Mouse (Mus musculus) liver, embryonic 16.5 days (tissue): Measurements from ENCODE around the gene Cdk14. TPM values are rescaled to one million over a fixed set of nuclear protein-coding genes. Genes with fewer than 3 reads are reported as not detected.

Source experiments
- ATAC-seq: fragments of 200-750 bp; cut with Nextera tagmentation; 2 replicates; pipeline ENCODE4 v1.8.0; 2017; ENCODE audit warnings: low read depth, mild to moderate bottlenecking, moderate number of reproducible peaks, moderate library complexity
- H3K27ac ChIP-seq: fragments of 300-500 bp; sonication (generic); 2 replicates; pipeline ENCODE4 v1.5.1; 2014; ENCODE audit warnings: mild to moderate bottlenecking, low read length
- H3K27me3 ChIP-seq: fragments of 300-500 bp; sonication (generic); 2 replicates; pipeline ENCODE4 v1.6.1; 2014; ENCODE audit warnings: low read depth, low read length, mixed read lengths; ENCODE audit not compliant: control insufficient read depth, insufficient read depth
- H3K36me3 ChIP-seq: fragments of 300-500 bp; sonication (generic); 2 replicates; pipeline ENCODE4 v1.6.1; 2014; ENCODE audit warnings: mild to moderate bottlenecking; ENCODE audit not compliant: control insufficient read depth, insufficient read depth
- H3K4me1 ChIP-seq: fragments of 300-500 bp; sonication (generic); 2 replicates; pipeline ENCODE4 v1.6.1; 2014; ENCODE audit warnings: low read depth, low read length, mixed read lengths; ENCODE audit not compliant: control insufficient read depth
- H3K4me2 ChIP-seq: fragments of 300-500 bp; sonication (generic); 2 replicates; pipeline ENCODE4 v1.6.1; 2014; ENCODE audit warnings: low read depth, low read length, mixed read lengths
- H3K4me3 ChIP-seq: fragments of 300-500 bp; sonication (generic); 2 replicates; pipeline ENCODE4 v1.5.1; 2014; ENCODE audit warnings: low read depth, mild to moderate bottlenecking, low read length
- H3K9ac ChIP-seq: fragments of 300-500 bp; sonication (generic); 2 replicates; pipeline ENCODE4 v1.6.1; 2014; ENCODE audit warnings: low read depth, low read length
- H3K9me3 ChIP-seq: fragments of 300-500 bp; sonication (generic); replicated peaks from 2 replicates; pipeline ENCODE4 v1.6.1; 2016; ENCODE audit warnings: low read length; ENCODE audit not compliant: control insufficient read depth
- WGBS: fragments of 180-500 bp; shearing (Covaris S2); extraction: QIAGEN DNeasy Blood & Tissue Kit; methylation state at CpG from one replicate; pipeline ENCODE4 v1.1.7; 2014; ENCODE audit not compliant: insufficient replicate concordance; 5-methylcytosine and 5-hydroxymethylcytosine counted together
- polyA plus RNA-seq: library from polyadenylated mRNA; unstranded; fragments of >200 nt; fragmentation: Nextera tagmentation; extraction: Ambion mirVana; gene quantifications from 2 replicates; pipeline ENCODE4 v1.2.1, GENCODE M21; 2015

Cdk14 gene
- polyA plus RNA-seq, 1 experiment from 2014 or later: 1.1 TPM

DNA sequence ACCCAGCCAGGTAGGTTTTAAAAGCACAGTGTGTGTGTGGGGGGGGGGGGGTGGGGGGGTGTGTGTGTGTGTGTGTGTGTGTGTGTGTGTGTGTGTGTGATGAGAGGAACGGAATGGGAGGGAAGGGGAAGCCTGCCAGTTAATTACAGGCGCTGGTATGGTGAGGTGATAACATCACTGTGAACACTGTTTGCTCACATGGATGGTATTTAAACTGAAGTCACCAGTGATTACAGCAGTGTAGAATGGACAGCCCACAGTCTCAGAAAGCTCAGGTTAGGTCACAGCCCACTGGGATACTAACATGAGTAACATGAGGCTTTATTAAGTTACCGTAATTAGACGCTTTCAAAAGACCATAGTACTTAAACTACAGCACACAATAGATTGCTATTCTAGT is 129.4 kb downstream of the Cdk14 start:
- Histone ChIP-seq H3K4me1 (no peaks in the 10 kb centered on the region), H3K27me3 (no peaks in the 10 kb centered on the region), H3K9ac (no peak overlapping the region), H3K36me3 (no peaks in the 10 kb centered on the region), H3K9me3 (no peaks in the 10 kb centered on the region), H3K4me3 (no peak overlapping the region), H3K27ac (no peak overlapping the region), H3K4me2 (no peak overlapping the region)
- WGBS: 58% methylated on average over 4 of the region's 4 CpGs
- peak; percentile 21; the same call in 1 of the 2 replicates for ATAC-seq

DNA sequence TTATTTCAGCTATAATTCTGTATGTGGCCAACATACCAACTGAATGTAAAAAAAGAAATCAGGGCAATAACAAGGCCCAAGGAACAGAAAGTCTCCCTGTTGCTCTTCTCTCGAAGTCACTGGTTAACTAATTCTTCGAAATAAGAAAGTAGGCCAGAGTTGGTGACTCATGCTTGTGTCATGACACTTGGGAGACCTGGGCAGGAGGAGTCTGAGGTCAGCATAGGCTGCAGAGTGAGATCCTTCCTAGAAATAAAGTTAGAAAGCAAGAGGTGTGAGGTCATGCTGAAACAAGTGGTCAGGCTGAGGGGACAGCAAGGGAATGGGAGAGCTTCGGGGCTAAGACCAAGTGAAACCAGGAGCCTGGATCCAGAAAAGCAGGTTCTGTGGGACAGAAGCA is 134.2 kb downstream of the Cdk14 start:
- Histone ChIP-seq H3K36me3 (no peaks in the 10 kb centered on the region), H3K27me3 (no peaks in the 10 kb centered on the region), H3K9me3 (no peaks in the 10 kb centered on the region), H3K27ac (no peak overlapping the region), H3K4me3 (no peak overlapping the region), H3K4me1 (no peaks in the 10 kb centered on the region; the same call in 1 of the 2 replicates), H3K9ac (no peak overlapping the region), H3K4me2 (no peak overlapping the region)
- 46% methylated on average over 3 of the region's 3 CpGs for WGBS
- no peak for ATAC-seq

DNA sequence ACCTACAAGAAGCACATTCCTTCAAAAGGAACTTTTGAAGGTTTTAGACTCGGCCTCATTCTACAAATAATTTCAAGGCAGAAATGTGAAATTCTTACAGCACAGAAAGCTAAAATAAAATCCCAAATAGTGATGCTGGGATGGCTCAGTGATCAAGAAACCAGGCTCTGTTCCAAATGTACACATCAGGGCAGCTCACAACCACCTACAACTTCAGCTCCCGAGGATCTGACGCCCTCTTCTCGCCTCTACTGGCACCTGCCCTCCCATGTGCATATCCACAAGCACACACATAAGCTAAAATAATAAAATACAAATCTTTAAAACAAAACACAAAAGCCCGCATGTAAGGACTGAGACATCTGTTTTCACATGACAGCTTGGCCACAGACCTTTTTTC is 135.6 kb downstream of the Cdk14 start:
- WGBS: 57% methylated on average over 5 of the region's 5 CpGs
- Histone ChIP-seq H3K27me3 (no peaks in the 10 kb centered on the region), H3K4me2 (no peak overlapping the region), H3K9ac (no peak overlapping the region), H3K4me3 (no peak overlapping the region), H3K27ac (no peak overlapping the region), H3K4me1 (no peaks in the 10 kb centered on the region; the same call in 1 of the 2 replicates), H3K36me3 (no peaks in the 10 kb centered on the region), H3K9me3 (no peaks in the 10 kb centered on the region)
- ATAC-seq: no peak

DNA sequence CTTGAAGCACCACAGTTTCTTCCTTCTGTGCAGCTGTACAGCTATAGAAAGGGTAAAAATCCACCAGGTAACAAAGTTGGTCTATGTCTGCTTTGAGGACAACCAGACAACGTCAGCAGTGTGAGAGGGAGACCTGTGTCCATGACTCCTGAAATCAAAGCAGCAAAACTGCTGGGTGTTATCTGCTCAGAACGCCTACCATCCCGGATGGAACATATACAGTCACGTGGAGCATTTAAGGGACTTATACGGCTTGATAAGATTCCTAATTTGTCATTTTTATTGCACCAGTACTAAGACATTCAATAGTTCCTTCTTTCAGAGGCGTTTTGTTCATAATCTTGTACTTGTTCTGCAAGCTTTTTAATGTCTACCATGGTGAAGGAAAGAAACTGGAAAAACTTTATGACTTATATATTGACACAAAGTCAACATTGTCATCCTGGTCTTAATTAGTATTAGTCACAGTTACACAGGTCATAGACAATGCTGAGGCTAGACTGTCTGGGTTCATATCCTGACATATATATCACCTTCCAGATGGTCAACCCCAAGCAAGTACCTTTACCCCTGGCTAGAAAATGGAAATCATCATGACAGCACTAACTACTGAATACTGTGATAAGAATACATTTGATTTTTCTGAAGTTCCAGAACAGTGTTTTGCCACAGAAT is 136.2 kb downstream of the Cdk14 start:
- H3K4me1 ChIP-seq: no peaks in the 10 kb centered on the region; the same call in 1 of the 2 replicates
- no peak overlapping the region for H3K9ac ChIP-seq
- no peak overlapping the region for H3K4me2 ChIP-seq
- WGBS: 59% methylated on average over 6 of the region's 6 CpGs
- no peak overlapping the region for H3K27ac ChIP-seq
- no peaks in the 10 kb centered on the region for H3K36me3 ChIP-seq
- no peak for ATAC-seq
- no peak overlapping the region for H3K4me3 ChIP-seq
- no peaks in the 10 kb centered on the region for H3K9me3 ChIP-seq
- H3K27me3 ChIP-seq: no peaks in the 10 kb centered on the region

DNA sequence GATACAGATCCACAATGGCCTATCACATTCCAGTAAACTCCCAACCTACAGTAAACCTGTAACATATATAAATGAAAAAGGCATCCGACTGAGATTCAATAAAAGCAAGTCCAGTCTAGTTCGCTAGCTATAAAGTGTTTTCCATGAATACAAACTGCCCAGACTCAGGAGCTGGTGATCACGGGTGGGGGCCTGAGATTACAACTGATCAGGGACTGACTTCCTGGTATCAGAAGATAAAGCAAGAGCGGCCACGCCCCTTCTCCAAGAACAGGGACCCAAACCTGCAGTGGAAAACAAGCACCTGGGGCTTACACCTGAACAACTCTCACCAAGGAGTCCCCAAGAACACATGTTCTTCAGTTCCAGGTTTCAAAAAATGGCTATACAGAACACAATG is 137.7 kb downstream of the Cdk14 start:
- H3K4me2 ChIP-seq: no peak overlapping the region
- 50% methylated on average over 5 of the region's 5 CpGs for WGBS
- ATAC-seq: 0 out of 2 replicates have a peak, but pooled peaks have one; percentile 16

DNA sequence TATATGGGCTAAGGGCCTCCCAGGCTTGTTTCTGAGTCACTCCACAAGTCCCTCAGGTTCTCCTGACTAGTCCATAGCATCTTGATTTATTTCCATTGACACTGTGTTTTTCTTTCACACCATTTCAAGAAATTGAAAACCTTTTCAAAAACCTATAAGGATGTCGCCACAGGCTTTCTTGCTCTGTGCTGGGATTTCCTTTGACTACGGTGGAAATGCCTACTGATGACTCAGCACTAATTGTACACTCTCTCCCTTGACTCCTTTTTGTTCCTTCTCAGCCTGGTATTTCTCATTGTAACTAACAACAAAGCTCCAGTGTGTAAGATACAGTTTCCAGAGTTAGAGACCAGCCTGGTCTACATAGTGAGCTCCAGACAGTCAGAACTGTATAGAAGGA is 144.8 kb downstream of the Cdk14 start:
- no peak overlapping the region for H3K4me3 ChIP-seq
- 45% methylated on average over 2 of the region's 2 CpGs for WGBS
- no peaks in the 10 kb centered on the region for H3K9me3 ChIP-seq
- H3K27me3 ChIP-seq: no peaks in the 10 kb centered on the region
- no peak for ATAC-seq
- no peak overlapping the region for H3K27ac ChIP-seq
- no peak overlapping the region for H3K9ac ChIP-seq
- no peaks in the 10 kb centered on the region for H3K36me3 ChIP-seq
- H3K4me2 ChIP-seq: no peak overlapping the region
- no peaks in the 10 kb centered on the region for H3K4me1 ChIP-seq

More for the DNA sequence above, 137.7 kb downstream of the Cdk14 start:
- no peak overlapping the region for H3K27ac ChIP-seq
- no peaks in the 10 kb centered on the region for H3K9me3 ChIP-seq
- no peaks in the 10 kb centered on the region; the same call in 1 of the 2 replicates for H3K4me1 ChIP-seq
- no peaks in the 10 kb centered on the region for H3K27me3 ChIP-seq
- H3K36me3 ChIP-seq: no peaks in the 10 kb centered on the region
- H3K4me3 ChIP-seq: no peak overlapping the region
- no peak overlapping the region for H3K9ac ChIP-seq

DNA sequence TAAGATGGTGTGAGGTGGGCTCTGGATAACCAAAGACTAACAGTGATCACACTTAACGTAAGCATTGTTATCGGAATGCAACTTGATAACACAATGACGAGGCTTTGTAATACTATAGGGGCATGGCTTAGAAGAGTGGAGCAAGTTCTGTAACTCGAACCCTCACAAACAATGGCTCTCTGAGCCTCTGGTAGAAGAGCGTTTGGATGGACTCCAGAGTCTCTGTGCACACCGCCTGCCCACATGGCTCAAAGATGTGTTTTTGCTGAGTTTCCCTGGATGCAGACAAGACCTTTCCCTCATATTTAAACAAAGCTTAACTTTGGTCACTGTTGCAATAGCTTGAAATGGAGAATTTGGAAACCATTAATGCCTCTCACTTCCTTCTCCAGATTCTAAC is 145.8 kb downstream of the Cdk14 start:
- Histone ChIP-seq H3K27me3 (no peaks in the 10 kb centered on the region), H3K27ac (no peak overlapping the region), H3K9ac (no peak overlapping the region), H3K4me3 (no peak overlapping the region), H3K36me3 (no peaks in the 10 kb centered on the region), H3K9me3 (no peaks in the 10 kb centered on the region), H3K4me1 (no peaks in the 10 kb centered on the region), H3K4me2 (no peak overlapping the region)
- ATAC-seq: no peak
- WGBS: 62% methylated on average over 6 of the region's 6 CpGs

DNA sequence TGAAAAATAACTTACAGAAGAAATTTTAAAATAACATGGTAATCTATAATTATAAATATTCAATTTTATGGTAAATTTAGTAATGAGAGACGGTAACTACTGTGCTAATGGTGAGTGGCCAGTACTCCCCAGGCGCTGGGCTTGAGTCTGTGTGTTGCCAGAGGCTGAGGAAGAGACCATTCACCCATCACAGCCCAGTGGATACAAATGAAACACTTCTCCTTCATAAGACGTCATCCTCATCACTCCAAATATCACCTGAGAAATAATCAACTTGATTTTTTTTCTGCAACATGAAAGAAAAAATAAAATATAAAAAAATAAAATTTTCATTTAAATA is 153.4 kb downstream of the Cdk14 start:
- H3K4me3 ChIP-seq: no peak overlapping the region
- H3K4me2 ChIP-seq: no peak overlapping the region
- no peaks in the 10 kb centered on the region for H3K9me3 ChIP-seq
- no peak for ATAC-seq
- no peaks in the 10 kb centered on the region for H3K27me3 ChIP-seq
- no peaks in the 10 kb centered on the region for H3K36me3 ChIP-seq
- WGBS: 68% methylated on average over 3 of the region's 3 CpGs
- no peaks in the 10 kb centered on the region for H3K4me1 ChIP-seq
- no peak overlapping the region for H3K27ac ChIP-seq
- no peak overlapping the region for H3K9ac ChIP-seq

DNA sequence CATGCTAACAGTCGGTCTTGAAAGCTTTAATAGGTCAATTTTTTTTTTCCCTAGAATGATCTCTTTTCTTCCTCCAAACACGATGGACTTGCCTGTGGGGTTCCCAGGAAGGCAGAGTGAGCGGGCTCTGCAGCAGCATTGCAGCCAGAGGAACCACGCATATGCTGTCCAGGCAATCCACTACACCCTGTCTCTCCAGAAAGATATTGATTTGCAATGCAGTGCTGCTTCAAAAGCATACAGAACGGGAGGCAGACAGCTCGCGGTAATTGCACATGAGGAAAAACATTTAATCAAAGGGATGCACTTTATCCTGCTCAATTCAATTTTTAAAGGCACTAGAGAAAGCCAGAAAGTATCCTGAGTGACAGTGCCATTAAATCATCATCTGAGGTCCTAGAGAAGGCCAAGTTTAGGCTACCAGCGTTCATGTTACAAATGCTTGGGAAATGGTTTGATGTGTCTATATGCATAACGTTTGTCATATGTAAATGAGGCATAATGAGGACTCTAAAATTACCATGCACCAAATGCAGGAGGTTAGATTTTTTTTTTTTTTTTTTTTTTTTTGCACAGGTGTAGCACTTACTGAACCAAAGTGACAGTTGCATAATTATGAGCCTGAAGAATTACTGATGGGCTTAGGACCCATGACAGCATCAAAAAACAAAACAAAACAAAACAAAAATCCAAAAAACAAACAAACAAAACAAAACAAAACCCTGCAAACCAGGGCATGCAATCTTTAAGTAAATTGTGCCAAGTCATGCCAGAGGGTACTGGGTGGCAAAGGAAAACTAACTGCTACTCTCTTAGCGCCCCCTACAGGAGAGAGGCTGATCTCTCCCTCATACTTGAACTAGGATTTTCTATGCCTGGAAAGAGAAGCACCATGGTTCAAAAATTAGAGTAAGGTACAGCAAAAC is 154.0 kb downstream of the Cdk14 start:
- H3K36me3 ChIP-seq: no peaks in the 10 kb centered on the region
- WGBS: 46% methylated on average over 10 of the region's 10 CpGs
- no peak overlapping the region for H3K4me3 ChIP-seq
- H3K27me3 ChIP-seq: no peaks in the 10 kb centered on the region
- no peak overlapping the region for H3K4me2 ChIP-seq
- ATAC-seq: peak; percentile 53; the same call in 1 of the 2 replicates
- no peaks in the 10 kb centered on the region for H3K4me1 ChIP-seq
- H3K27ac ChIP-seq: no peak overlapping the region
- no peaks in the 10 kb centered on the region for H3K9me3 ChIP-seq
- H3K9ac ChIP-seq: no peak overlapping the region
